Mouse (Mus musculus): ENCODE data around the gene Ccdc146. TPM values are rescaled to one million over a fixed set of nuclear protein-coding genes. Genes with fewer than 3 reads are reported as not detected.

Gene Ccdc146
- 0.50 and 1.00 TPM in 2 replicates for polyA plus RNA-seq (2015; fragmentation: Nextera tagmentation; extraction: Ambion mirVana)

GRCm38 (mm10) chr5:21424614-21425602 lies at the start of gene Ccdc146, which contains the start of gene Fam185a:
TSS of gene Ccdc146 (minus strand) at chr5:21424677.
TSS of gene Fam185a (plus strand) at chr5:21424958.
- ATAC-seq = peak; percentile 100

DNA sequence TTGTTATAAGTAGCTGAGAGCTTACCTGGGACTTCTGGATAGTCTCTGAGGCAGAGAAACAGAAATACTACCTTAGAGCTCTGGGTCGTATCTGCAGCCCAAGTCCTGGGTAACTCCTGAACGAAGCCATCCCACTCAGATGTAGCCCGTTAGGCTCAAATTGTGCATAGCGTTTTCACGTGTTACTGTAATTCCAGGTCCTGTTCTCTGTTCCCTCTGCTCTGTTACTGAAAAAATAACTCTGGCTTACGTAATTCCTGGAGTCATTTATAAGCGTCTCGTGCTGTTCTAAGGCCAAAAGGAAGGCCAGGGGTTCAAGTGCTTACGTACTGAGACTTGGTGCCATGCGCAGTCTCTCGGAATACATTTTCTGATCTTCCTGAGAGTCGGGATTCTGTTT lies 43.6 kb upstream of the Ccdc146 start:
- no peaks in the 10 kb centered on the region for H3K36me3 ChIP-seq (ENCODE audit: poor library complexity, severe bottlenecking)
- no peaks in the 10 kb centered on the region for H3K9me3 ChIP-seq (replicated peaks)

More at GRCm38 (mm10) chr5:21424614-21425602, at the start of gene Ccdc146, which contains the start of gene Fam185a:
- H3K4me1 ChIP-seq = peaks cover 11% of the 10 kb centered on the region
- no peak within 1 kb of the TSS; the same call in 1 of the 2 replicates for H3K27ac ChIP-seq
- peak within 1 kb of the TSS; percentile 93 for H3K4me3 ChIP-seq
- H3K4me2 ChIP-seq = peak within 1 kb of the TSS; percentile 99
- peak within 1 kb of the TSS; percentile 75 for H3K9ac ChIP-seq
- H3K27me3 ChIP-seq = no peaks in the 10 kb centered on the region
- no peaks in the 10 kb centered on the region for H3K36me3 ChIP-seq (ENCODE audit: poor library complexity, severe bottlenecking)
- no peaks in the 10 kb centered on the region for H3K9me3 ChIP-seq (replicated peaks)
- WGBS = under 1% methylated on average over 68 of the region's 68 CpGs

DNA sequence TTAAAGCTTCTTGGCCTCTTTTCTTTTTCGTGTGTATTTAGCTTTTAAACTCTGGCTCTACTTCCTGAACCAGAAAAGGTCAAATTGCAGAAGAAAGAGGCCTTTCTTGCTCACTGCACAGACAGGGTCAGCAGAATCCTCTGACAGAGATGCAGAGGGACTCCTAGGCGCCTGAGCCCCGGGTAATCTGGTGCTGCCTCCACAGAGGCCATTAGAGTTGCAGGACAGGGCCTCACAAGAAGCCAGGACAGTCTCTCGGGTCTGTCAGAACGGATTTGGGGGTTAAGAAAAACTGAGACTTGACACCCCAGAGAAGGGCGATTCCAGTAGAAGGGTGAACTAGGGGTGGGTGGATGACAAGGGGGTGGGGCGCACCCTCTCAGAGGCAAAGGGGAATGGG lies 42.9 kb upstream of the Ccdc146 start:
- no peaks in the 10 kb centered on the region for H3K36me3 ChIP-seq (ENCODE audit: poor library complexity, severe bottlenecking)
- H3K27me3 ChIP-seq = no peaks in the 10 kb centered on the region
- H3K9me3 ChIP-seq (replicated peaks) = no peaks in the 10 kb centered on the region
- no peak overlapping the region for H3K4me2 ChIP-seq
- ATAC-seq = no peak
- WGBS = 79% methylated on average over 7 of the region's 7 CpGs
- no peaks in the 10 kb centered on the region for H3K4me1 ChIP-seq
- no peak overlapping the region for H3K9ac ChIP-seq
- no peak overlapping the region for H3K27ac ChIP-seq
- H3K4me3 ChIP-seq = no peak overlapping the region

More for the DNA sequence above, 43.6 kb upstream of the Ccdc146 start:
- 92% methylated on average over 12 of the region's 12 CpGs for WGBS
- ATAC-seq = no peak
- Histone ChIP-seq H3K4me1 (no peaks in the 10 kb centered on the region), H3K27ac (no peak overlapping the region), H3K9ac (no peak overlapping the region), H3K4me3 (no peak overlapping the region), H3K4me2 (no peak overlapping the region), H3K27me3 (no peaks in the 10 kb centered on the region)

DNA sequence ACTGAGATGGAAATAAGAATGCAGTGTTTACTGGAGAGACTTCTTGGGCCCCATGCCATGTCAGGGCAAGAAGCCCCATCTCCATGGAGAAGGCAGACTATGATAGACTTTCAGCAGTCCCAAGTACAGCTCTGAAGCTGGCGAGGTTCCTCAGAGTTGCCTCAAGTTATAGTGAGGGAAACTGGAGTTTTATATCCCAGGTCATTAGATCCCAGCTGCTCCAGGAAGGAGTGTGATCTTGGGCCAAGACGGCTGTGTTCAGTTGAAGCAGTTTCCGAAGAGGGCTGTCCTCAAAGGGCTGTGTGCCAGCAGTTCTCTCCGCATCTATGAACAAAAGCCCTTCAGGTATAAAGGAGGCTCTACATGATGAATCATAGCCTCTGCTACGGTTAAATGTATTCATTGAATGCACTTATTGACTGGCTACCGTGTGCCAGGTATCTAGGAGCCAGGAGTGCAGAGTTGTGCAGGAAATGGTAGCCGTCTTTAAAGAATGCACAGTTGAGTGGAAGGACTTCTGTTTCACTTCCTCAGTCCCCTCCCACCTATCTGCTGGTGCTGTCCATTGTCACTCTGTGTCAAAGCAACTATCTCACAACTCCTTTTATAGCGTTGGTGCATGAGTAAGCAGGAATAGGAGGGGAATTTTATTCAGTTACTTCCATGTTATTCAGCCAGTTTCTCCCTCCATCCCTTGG lies 16.5 kb upstream of the Ccdc146 start:
- 62% methylated on average over 8 of the region's 8 CpGs for WGBS
- no peak for ATAC-seq

GRCm38 (mm10) chr5:21439446-21440110 lies 15.1 kb upstream of the Ccdc146 start:
- H3K9ac ChIP-seq = no peak overlapping the region
- H3K27ac ChIP-seq = no peak overlapping the region
- no peaks in the 10 kb centered on the region for H3K9me3 ChIP-seq (replicated peaks)
- no peaks in the 10 kb centered on the region for H3K27me3 ChIP-seq
- no peak overlapping the region for H3K4me2 ChIP-seq
- no peak overlapping the region for H3K4me3 ChIP-seq
- H3K4me1 ChIP-seq = peaks cover 11% of the 10 kb centered on the region; the same call in 1 of the 2 replicates
- H3K36me3 ChIP-seq (ENCODE audit: poor library complexity, severe bottlenecking) = no peaks in the 10 kb centered on the region
- WGBS = 91% methylated on average over 7 of the region's 7 CpGs
- no peak for ATAC-seq

More for the DNA sequence above, 16.5 kb upstream of the Ccdc146 start:
- H3K27me3 ChIP-seq = no peaks in the 10 kb centered on the region
- no peaks in the 10 kb centered on the region for H3K36me3 ChIP-seq (ENCODE audit: poor library complexity, severe bottlenecking)
- peaks cover 11% of the 10 kb centered on the region; the same call in 1 of the 2 replicates for H3K4me1 ChIP-seq
- H3K9ac ChIP-seq = no peak overlapping the region
- H3K4me2 ChIP-seq = no peak overlapping the region
- H3K4me3 ChIP-seq = no peak overlapping the region
- H3K27ac ChIP-seq = no peak overlapping the region
- H3K9me3 ChIP-seq (replicated peaks) = no peaks in the 10 kb centered on the region

- no peaks in the 10 kb centered on the region for H3K27me3 ChIP-seq
- no peak overlapping the region for H3K9ac ChIP-seq
- H3K9me3 ChIP-seq (replicated peaks) = no peaks in the 10 kb centered on the region
- H3K4me2 ChIP-seq = no peak overlapping the region
- no peak overlapping the region for H3K27ac ChIP-seq
- H3K4me1 ChIP-seq = peaks cover 11% of the 10 kb centered on the region; the same call in 1 of the 2 replicates
- 94% methylated on average over 9 of the region's 9 CpGs for WGBS
- ATAC-seq = no peak
- no peaks in the 10 kb centered on the region for H3K36me3 ChIP-seq (ENCODE audit: poor library complexity, severe bottlenecking)
- H3K4me3 ChIP-seq = no peak overlapping the region
These were observed 14.0 kb upstream of the Ccdc146 start for GRCm38 (mm10) chr5:21438428-21438827.

DNA sequence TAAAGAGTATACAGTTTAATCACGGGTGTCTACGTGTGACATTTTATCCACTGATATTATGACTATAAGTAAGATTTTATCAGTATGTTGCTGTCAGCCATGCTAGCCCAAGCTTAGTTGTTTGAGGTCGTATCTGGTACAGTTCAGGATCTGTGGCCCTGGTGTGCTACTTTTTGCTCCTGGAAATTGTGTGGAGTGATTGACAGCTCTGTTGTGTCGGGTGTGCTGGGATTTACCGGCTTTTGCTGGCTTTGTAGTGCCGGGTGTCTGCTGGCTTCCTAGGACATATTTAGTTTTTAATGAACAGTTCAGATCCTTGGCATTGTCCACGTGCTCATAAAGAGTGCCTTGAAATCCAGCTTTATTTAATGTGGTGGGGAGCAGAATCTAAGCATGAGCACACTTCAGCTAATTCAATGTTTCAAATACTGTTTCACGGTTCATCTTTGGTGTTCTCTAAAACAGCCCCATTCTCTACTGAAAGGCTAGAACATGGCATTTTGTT lies 12.0 kb upstream of the Ccdc146 start:
- no peaks in the 10 kb centered on the region for H3K27me3 ChIP-seq
- H3K4me3 ChIP-seq = no peak overlapping the region
- H3K4me1 ChIP-seq = peaks cover 11% of the 10 kb centered on the region; the same call in 1 of the 2 replicates
- no peaks in the 10 kb centered on the region for H3K9me3 ChIP-seq (replicated peaks)
- ATAC-seq = no peak
- H3K9ac ChIP-seq = no peak overlapping the region
- H3K36me3 ChIP-seq (ENCODE audit: poor library complexity, severe bottlenecking) = no peaks in the 10 kb centered on the region
- WGBS = 25% methylated on average over 8 of the region's 8 CpGs
- H3K27ac ChIP-seq = no peak overlapping the region
- H3K4me2 ChIP-seq = no peak overlapping the region

DNA sequence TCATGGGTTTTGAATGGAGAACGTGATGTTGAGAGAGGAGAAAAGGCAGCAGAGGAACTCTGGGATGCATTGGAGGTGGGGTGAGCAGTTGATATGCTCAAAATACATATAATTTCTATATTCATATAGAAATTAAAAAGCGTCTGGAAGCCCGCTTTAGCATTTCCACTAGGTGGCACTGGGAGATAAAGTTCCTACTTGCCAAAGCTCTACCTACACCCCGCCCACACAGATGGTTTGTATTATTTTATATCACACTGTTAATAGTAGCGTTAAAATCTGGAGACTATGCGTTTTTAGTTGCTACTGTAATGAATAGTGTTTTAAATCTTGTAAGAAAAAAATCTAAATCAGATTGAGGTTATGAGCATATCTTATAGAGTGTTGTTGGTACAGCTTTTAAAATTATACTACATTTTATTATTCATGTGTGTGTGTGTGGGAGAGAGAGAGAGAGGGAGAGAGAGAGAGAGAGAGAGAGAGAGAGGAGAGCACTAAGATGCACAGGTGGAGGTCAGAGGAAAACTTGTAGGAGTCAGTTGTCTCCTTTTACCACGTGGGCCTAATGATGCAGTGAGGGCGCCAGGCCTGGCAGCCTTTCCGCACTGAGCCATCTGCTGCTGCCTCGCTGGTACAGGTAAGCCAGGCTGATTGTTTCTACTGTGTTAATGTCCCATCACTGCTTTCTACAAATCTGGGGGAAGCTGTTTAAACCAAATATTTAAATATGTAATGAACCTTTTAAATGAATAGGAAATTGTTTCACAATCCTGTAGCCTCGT lies 9.9 kb upstream of the Ccdc146 start:
- H3K27me3 ChIP-seq = no peaks in the 10 kb centered on the region
- H3K4me1 ChIP-seq = 0 out of 2 replicates have a peak, but pooled peaks cover 5% of the 10 kb centered on the region
- 79% methylated on average over 11 of the region's 11 CpGs for WGBS
- H3K4me2 ChIP-seq = no peak overlapping the region
- H3K9me3 ChIP-seq (replicated peaks) = no peaks in the 10 kb centered on the region
- H3K4me3 ChIP-seq = no peak overlapping the region
- H3K9ac ChIP-seq = no peak overlapping the region
- peak; percentile 75 for ATAC-seq
- H3K36me3 ChIP-seq (ENCODE audit: poor library complexity, severe bottlenecking) = no peaks in the 10 kb centered on the region
- no peak overlapping the region for H3K27ac ChIP-seq

DNA sequence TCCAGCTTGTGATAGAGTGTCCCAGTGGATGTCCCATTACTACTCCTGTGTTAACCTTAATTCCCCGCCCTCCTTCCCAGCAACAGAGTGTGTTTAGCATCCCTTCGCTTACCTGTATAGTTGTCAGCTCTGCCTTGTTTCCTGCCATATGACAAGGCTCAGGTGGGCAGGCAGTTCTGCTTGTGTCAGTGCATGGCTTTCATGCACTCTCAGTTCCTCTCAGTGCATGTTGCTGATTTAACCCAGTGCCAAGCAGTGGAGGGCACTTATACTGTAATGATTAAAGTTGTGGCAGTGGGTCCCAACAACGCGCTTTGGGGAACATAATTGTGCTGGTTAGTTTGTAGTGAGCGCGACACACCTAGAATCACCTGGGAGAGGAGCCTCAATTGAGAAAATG lies 2.2 kb upstream of the Ccdc146 start:
- no peak overlapping the region for H3K4me2 ChIP-seq
- no peak overlapping the region for H3K4me3 ChIP-seq
- no peak overlapping the region for H3K27ac ChIP-seq
- no peaks in the 10 kb centered on the region for H3K9me3 ChIP-seq (replicated peaks)
- peaks cover 11% of the 10 kb centered on the region for H3K4me1 ChIP-seq
- H3K9ac ChIP-seq = no peak overlapping the region
- no peak for ATAC-seq
- 90% methylated on average over 6 of the region's 6 CpGs for WGBS
- no peaks in the 10 kb centered on the region for H3K36me3 ChIP-seq (ENCODE audit: poor library complexity, severe bottlenecking)
- H3K27me3 ChIP-seq = no peaks in the 10 kb centered on the region

GRCm38 (mm10) chr5:21420609-21421008 lies 3.9 kb downstream of the Ccdc146 start:
- no peak overlapping the region for H3K9ac ChIP-seq
- H3K27ac ChIP-seq = no peak overlapping the region
- 37% methylated on average over 1 of the region's 1 CpGs for WGBS
- no peak overlapping the region for H3K4me2 ChIP-seq
- no peaks in the 10 kb centered on the region for H3K36me3 ChIP-seq (ENCODE audit: poor library complexity, severe bottlenecking)
- H3K4me3 ChIP-seq = no peak overlapping the region
- H3K9me3 ChIP-seq (replicated peaks) = no peaks in the 10 kb centered on the region
- peaks cover 6% of the 10 kb centered on the region for H3K4me1 ChIP-seq
- ATAC-seq = no peak
- H3K27me3 ChIP-seq = no peaks in the 10 kb centered on the region

GRCm38 (mm10) chr5:21418613-21419012 lies 5.9 kb downstream of the Ccdc146 start:
- 73% methylated on average over 4 of the region's 4 CpGs for WGBS
- Histone ChIP-seq H3K4me3 (no peak overlapping the region), H3K4me2 (no peak overlapping the region), H3K36me3 (ENCODE audit: poor library complexity, severe bottlenecking) (no peaks in the 10 kb centered on the region), H3K27me3 (no peaks in the 10 kb centered on the region), H3K4me1 (no peaks in the 10 kb centered on the region), H3K9ac (no peak overlapping the region), H3K27ac (no peak overlapping the region), H3K9me3 (replicated peaks) (no peaks in the 10 kb centered on the region)
- ATAC-seq = no peak

Data from forebrain, embryonic 13.5 days (tissue).